Mouse (Mus musculus) thymus, adult 18-20 months (tissue): Measurements from ENCODE around the gene Olfr434.
"Not testable (repeated sequence)": the region's sequence is repeated elsewhere in the genome, so short reads cannot be mapped to it uniquely, and the experiment has no call there.

Source experiments
- DNase-seq, 2 experiments: peaks; one replicate each; pipeline ENCODE4 v3.0.0; 2022; ENCODE audit warnings: mixed read lengths in 2 of 2

Gene Olfr434

DNA sequence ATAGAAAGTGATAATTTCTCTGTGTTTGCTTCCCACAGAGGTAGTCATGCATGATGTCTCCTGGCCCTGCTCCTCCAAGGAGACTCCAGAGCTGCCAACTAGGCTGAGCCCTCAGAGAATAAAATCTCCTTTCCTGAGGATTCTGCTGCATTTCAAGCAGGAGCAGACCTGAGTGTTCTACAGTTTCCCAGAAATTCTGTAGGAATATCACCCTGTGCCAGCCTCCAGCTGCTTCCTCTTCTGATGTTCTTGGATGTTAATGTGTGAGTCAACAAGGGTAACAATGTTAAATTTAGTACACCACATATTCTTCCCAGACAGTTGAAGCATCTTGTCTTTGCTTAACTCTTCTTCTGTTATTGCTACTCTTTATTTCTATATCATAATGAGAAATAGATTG lies at the start of gene Olfr434:
TSS of gene Olfr434 (plus strand) at position 149 of the 400 bp plus-strand sequence.
- not testable (repeated sequence) for DNase-seq

DNA sequence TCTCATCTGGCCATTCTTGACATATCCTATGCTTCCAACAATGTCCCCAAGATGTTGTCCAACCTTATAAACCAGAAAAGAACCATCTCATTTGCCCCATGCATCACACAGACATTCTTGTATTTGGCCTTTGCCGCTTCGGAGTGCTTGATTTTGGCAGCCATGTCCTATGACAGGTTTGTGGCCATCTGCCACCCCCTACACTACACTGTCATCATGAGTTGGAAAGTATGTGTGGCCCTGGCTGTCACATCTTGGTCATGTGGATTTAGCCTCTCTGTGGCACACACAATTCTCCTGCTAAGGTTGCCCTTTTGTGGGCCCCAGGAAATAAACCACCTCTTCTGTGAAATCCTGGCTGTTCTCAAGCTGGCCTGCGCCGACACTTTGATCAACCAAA lies 45.6 kb upstream of the Olfr434 start:
- no peak for DNase-seq

DNA sequence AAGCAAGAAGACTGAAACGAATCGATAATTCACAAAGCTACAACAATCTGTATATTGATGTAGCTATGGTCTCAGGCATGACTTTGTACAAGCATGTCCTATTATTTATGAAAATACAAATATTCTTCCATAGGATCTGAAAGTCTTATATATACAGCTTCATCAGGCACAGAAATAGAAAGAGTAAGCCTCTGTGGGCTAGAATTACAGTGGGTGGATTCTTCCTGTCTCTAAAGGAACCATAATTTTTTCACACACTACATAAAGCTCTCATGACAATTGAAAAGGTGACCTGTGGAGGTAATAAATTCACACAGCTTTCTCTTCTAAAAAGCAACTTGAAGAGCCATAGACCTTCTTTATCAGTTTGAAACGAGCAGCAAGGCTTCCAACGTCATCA lies 41.0 kb upstream of the Olfr434 start, which contains the start of gene Olfr13:
TSS of gene Olfr13 (plus strand) at position 301 of the 400 bp plus-strand sequence.
- no peak for DNase-seq

DNA sequence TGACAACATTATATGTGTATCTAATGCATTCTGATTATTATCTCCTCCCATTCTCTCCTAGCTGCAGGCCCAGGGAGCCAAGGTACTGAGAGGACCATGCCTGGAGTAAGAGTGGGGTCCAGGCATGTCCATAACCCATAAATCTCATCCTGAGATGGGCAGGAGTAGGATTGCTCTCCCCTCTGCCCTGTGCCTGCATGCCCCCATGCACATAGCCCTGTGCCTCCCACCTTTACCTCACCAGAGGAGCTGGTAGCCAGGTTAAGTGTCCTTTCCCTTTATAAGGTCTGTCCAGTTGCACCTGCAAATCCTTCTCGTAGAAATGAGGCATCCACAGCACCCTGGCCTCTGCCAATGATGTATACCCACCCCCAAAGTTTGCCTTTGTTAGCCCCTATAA lies 34.7 kb upstream of the Olfr434 start:
- DNase-seq: no peak

DNA sequence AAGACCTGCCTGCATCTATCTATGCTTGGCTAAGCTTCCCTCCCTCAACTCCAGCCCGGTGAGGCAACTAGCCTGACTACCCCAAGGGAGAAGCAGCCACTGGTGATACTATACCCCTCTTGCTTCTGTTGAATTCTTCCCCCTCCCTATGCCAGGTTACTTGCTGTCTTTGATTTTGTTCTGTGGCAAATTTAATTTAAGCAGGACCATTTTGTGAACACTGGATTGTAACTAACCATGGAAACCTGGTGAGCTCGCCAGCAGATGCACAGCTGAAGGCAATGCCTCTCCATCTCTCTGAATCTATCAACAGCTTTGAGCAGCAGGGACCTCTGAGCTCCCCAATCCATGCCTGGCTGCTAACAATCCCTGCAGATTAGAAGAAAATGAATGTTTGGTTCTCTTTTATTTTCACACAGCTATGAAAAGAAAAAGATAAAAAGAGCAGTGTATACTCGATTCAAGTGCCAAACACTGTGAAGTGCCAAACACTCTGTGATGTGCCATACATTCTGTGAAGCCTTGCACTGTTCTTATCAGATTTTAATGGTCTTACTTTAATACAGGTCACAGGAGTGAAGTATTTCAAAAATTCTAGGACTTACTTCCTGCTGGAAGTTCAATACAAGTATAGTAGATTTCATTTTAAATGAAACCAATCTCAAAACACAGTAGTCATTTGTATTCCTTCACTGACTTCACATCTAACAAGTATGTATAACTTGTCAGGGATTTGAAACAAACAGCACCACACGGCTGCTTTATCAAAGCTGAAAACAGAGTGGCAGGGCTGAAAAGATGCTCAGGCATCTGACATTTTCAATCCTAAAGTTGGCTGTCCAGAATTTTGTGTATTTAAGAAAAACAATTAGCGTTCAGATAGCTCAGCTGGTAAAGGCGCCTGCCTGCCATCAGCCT lies 34.0 kb upstream of the Olfr434 start:
- no peak for DNase-seq

DNA sequence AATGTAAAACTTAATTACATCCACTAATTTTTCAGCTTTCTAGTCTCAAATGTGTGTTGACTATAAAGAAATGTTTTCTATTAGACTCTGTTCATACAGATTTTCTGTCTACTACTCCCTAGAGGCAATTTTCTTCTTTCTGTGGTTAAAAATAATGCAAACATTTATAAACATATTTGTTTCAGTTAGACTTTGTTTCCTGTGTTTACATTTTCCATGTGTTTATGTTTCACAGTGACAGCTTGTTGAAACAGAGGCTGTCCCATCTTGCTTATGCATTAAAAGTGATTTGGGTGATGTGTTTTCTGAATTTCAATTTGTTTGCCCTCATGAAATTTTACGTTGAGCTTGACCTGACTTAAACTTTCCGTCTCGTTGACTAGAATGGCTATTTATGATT lies 21.8 kb upstream of the Olfr434 start:
- DNase-seq: no peak

DNA sequence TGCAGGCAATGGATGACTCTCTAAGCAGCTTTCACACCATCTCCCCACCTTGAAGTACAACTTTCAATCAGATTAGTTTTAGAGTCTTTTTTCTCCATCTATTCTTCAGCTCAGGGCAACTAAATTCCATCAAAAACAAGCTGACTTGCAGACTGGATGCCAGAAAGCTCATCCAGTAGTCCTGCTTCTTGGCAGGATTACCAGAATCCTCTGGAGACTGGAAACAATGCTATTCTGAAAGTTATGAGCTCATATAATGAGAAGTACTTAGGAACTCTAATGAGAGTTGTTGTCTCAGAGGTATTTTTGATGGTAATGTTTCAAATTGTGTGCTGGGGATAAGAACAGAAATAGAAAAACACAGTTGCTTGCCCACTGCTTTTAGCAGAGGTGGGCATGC lies 16.0 kb upstream of the Olfr434 start, which contains the start of gene Olfr435:
TSS of gene Olfr435 (plus strand) at position 366 of the 400 bp plus-strand sequence.
- no peak for DNase-seq

DNA sequence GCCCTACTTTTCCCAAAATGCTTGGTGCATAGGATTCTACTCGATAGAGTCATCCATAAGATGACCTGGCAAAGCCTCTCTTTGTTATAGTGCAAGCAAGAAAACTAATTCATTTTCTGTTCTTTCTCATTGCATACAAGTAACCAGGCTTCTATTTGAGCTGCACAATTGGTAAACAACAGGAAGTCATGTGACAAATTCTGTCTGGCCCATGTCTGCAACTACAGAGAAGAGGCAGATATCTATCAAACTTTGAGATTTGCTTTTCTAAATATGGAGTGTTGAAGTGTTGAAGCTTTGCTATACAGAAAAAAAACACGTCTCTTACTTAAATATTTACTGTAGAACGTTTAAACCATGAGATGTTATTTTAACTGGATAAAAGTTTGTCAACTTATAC lies 14.7 kb upstream of the Olfr434 start:
- DNase-seq: no peak

DNA sequence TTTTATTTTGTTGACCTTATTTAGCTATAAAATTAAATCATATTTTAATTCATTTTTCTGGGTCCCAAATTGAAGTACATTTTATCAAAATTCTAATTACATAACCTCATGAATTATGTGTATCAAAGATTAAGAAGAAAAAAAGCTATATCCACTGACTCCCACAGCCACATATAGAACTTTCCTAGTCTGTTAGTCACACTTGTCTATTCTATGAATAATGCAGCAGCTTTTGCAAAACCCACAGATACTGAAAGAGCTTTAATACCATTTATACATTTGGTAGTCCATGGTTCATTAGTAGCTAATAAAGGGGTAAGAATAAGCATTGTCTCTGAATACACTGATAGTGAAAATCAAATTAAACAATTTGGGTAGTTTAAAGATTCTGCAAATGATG lies 10.0 kb upstream of the Olfr434 start:
- no peak for DNase-seq

DNA sequence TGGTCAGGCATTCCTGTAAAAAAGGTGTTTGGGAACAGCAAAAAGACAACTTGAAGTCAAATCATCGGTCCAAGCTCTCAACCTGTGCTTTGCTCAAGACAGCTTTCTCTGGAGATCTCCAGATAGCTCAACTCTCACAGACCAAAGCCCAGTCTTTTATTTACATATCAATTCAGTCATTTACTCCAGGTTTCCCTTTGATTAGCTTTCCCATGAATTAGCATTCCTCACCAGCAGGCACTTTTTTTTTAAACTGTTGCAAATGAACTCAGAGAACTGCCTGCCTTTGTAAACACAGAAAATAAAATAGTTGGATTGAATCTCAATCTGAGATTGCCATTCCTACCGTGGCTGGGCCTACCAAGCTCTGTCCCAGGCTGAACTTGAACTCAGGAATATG lies 7.5 kb upstream of the Olfr434 start:
- no peak for DNase-seq

DNA sequence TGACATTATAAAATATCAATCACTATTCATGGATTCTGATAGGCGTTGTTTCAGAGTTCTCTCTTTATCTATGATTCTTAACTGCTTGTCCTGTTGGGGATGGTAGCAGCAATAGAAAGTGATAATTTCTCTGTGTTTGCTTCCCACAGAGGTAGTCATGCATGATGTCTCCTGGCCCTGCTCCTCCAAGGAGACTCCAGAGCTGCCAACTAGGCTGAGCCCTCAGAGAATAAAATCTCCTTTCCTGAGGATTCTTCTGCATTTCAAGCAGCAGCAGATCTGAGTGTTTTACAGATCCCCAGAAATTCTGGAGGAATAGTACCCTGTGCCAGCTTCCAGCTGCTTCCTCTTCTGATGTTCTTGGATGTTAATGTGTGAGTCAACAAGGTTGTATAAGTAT lies 18.4 kb downstream of the Olfr434 start, which contains the start of gene Olfr47:
TSS of gene Olfr47 (plus strand) at position 275 of the 400 bp plus-strand sequence.
- not testable (repeated sequence) for DNase-seq

DNA sequence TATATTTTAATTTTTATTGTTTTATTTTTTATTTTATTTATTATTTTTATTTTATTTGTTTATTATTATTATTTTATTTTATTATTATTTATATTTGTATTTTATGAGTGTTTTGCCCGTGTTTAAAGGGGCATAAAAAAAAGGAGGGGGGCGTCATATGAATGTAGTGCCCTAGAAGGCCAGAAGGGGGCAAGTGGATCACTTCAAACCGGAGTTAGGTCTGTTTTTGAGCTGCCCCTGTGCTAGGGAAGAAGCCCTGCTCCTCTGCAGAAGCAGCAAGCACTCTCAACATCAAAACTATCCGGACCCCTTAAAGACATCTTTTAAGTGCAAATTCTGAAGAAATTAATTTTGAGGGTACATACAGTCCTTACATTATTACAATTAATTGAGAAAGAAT lies 29.2 kb downstream of the Olfr434 start:
- DNase-seq: no peak

DNA sequence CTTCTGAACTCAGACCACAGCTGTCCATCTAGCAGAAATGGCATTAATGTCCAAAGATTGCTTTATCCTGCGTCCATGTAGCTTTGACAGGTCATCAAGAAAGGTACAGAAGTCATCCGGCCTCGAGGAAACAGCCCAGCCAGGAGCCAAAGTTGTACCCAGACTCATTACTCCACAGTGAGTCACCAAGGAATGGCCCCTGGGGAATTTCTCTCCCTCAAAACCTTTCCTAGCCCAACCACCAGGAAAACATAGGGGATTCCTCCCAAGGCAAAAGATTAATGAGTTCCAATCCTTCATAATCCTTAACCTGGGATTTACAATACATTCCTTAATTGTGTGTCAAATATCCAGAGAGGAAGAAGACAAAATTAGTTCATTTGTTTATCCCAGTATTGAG lies 34.6 kb downstream of the Olfr434 start:
- no peak for DNase-seq

DNA sequence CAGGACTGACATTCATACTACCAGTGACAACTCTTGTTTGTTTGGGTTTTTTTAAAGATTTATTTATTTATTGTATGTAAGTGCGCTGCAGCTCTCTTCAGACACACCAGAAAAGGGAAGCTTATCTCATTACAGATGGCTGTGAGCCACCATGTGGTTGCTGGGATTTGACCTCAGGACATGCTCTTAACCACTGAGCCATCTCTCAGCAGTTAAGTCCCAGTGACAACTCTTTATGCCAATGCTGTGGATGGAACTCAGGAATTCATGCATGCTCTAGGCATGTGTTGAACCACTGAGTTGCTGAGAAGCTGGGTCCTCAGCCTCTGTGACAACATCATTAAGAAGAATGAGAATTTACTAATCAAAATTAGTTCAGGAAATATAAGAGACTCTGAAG lies 40.2 kb downstream of the Olfr434 start:
- no peak for DNase-seq

DNA sequence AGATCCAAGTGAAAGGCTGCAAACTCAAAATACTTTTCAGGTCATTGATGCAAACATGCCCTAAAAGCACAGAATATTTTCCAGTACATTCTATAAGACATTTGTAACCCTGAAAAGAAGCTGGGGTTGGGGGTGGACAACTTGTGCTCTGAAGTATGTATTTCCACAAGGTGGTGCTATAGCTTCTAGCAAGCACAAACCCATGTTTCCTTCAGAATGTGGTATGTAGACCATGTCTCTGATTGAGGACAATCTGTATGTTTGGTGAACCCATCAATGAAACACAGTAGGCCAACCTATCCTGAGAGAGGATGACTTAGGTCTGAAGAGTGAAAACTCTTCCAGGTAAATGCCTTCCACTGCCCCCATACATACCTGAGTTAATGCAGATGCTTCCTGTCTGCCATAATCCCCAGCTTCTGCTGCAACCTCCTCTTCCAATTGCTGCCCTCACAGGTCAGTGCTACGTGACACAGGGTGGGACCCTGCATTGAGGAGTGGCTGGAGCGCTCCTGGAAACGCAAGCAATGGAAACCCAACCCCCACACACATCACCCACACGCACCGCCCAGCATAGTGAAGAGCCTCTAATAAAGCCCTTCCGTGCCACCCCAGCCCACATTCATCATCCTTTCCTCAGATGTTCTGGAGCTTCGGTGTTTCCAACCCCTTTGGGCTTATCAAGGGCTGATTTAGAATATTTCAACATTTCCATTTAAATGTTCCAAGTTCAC lies 41.5 kb downstream of the Olfr434 start:
- no peak for DNase-seq

DNA sequence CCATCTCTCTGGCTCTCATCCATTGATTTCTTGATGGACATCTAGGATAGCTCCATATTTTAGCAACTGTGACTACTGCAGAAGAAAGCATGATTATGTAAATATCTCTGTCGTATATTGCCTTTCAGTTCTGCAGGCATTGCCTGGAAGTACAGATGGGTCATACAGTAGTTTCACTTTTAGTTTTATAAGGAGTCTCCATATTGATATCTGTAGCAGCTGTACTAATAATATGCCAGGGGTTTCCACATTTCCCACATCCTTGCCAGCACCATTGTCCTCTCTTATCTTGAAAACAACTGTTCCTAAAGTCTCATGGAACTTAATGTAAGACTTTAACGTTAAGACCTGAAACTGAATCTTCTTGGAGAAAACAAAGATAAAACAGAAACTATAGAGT lies 47.9 kb downstream of the Olfr434 start:
- no peak for DNase-seq

DNA sequence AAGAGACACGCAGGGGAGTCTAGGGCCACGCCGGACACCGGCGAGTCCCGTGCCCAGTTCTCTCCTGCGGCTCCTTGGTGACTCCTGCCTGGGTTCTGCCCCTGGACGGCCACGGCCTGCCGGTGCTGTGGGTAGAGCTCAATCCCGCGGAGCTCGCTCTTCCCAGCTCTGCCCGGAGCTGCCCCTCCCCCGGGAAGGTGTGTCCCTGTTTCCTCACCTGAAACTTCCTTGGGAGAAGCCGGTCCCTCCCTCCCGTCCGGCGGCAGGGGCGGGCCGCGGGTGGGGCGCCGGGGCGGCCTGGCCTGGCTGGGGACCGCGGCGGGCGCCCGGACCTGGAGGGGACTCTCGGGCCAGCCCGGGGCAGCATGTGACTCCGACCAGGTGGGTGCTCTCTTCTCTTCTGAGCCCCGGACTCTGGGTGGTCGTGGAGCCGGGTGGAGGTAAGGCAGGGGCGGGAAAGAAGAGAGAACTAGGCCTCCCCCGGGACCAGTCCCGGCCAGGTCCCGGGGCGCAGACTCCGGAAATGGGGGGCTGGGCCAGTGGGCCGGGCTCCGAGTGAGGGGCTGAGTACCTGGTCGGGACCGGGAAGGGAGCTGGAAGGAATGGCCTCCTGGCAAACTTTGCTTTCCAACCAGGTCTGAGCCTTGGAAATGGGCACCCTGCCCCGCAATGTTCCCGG lies 52.7 kb downstream of the Olfr434 start, which contains the start of gene Arhgef5:
TSS of gene Arhgef5 (plus strand) at position 220 of the 679 bp plus-strand sequence.
- peak; percentile 30 to 31 for DNase-seq

DNA sequence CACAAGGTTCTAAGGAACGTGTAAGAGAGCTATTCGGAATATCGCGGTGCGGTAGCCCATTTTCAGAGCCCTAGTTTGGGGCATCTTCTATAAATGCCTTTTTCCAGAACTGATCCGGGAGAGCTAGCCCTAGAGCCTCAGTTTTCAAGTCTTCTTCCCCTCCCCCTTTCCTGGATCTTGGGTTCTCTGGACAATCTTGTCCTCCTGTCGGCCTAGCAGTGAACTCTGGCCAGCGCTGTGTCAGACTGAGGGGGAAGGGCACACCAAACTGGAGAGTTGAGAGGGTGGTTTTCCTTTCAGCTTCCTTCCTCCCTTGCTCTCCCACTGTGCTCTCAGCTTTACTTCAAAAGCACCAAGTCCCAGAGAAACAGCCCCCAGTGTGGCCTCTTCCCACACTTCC lies 53.5 kb downstream of the Olfr434 start:
- DNase-seq: peak in 1 of 2 experiments; percentile 18
